Mouse (Mus musculus) liver, embryonic 12.5 days (tissue): ENCODE results near the gene Rfxap. TPM values are rescaled to one million over a fixed set of nuclear protein-coding genes. Genes with fewer than 3 reads are reported as not detected.

Experiments used
- polyA plus RNA-seq: library from polyadenylated mRNA; unstranded; fragments of >200 nt; fragmentation: Nextera tagmentation; extraction: Ambion mirVana; gene quantifications from 2 replicates; pipeline ENCODE4 v1.2.1, GENCODE M21; 2016

Gene Rfxap
- polyA plus RNA-seq, 1 experiment from 2014 or later: 38.7 TPM

Other genes with a start within 250 kb of the Rfxap start
- 49.8 and 50.0 TPM in 2 replicates for gene Supt20, start 115.0 kb downstream of the Rfxap start, polyA plus RNA-seq
- not detected in 2 replicates for gene Gm21958, start 93.4 kb downstream of the Rfxap start, polyA plus RNA-seq
- gene Exosc8, start 72.4 kb downstream of the Rfxap start, polyA plus RNA-seq: 124 and 125 TPM in 2 replicates
- 31.2 and 33.7 TPM in 2 replicates for gene Alg5, start 72.3 kb downstream of the Rfxap start, polyA plus RNA-seq
- 0.18 and 0.19 TPM in 2 replicates for gene Smad9, start 52.2 kb downstream of the Rfxap start, polyA plus RNA-seq
- gene Sertm1, start 108.1 kb upstream of the Rfxap start, polyA plus RNA-seq: 0.50 and 0.99 TPM in 2 replicates
- gene Ccna1, start 247.7 kb upstream of the Rfxap start, polyA plus RNA-seq: 0.43 and 0.98 TPM in 2 replicates